Mouse (Mus musculus): ENCODE data around the gene Arhgap15. TPM values are rescaled to one million over a fixed set of nuclear protein-coding genes. Genes with fewer than 3 reads are reported as not detected.

Arhgap15 gene
- total and polyA plus RNA-seq, 2 experiments = 0.12 to 2.4 TPM

GRCm38 (mm10) chr2:43992510-43992909 lies 243.9 kb downstream of the Arhgap15 start:
- H3K4me3 ChIP-seq (ENCODE audit: insufficient read depth, low read depth, low read length) = no peak overlapping the region
- no peaks in the 10 kb centered on the region for H3K4me1 ChIP-seq (ENCODE audit: control insufficient read depth, insufficient read depth, low read length)
- TF ChIP-seq CTCF (IDR thresholded peaks at IDR 0.05; ENCODE audit: low read depth, low read length) = no peak
- H3K36me3 ChIP-seq (ENCODE audit: control insufficient read depth, insufficient read depth, low read length) = no peaks in the 10 kb centered on the region
- no peaks in the 10 kb centered on the region for H3K27me3 ChIP-seq (ENCODE audit: control insufficient read depth, insufficient read depth, low read length)
- no peak for DNase-seq (ENCODE audit: extremely low read depth, low read depth, low spot score)
- WGBS = 83% methylated on average over 7 of the region's 7 CpGs
- no peaks in the 10 kb centered on the region for H3K79me2 ChIP-seq (ENCODE audit: control insufficient read depth, insufficient read depth, low read length)
- no peak overlapping the region for H3K27ac ChIP-seq (replicated peaks; ENCODE audit: insufficient read depth, low read depth, low read length)
- no peak overlapping the region for H3K9ac ChIP-seq (ENCODE audit: low read depth, low read length)

- no peaks in the 10 kb centered on the region for H3K27me3 ChIP-seq (ENCODE audit: control insufficient read depth, insufficient read depth, low read length)
- 71% methylated on average over 1 of the region's 1 CpGs for WGBS
- no peak for TF ChIP-seq POLR2A (IDR thresholded peaks at IDR 0.05; ENCODE audit: extremely low read depth, insufficient read depth, low read length)
- no peak for TF ChIP-seq CTCF (IDR thresholded peaks at IDR 0.05; ENCODE audit: low read depth, low read length)
- no peak overlapping the region for H3K9ac ChIP-seq (ENCODE audit: low read depth, low read length)
- H3K27ac ChIP-seq (replicated peaks; ENCODE audit: insufficient read depth, low read depth, low read length) = no peak overlapping the region
- no peak for DNase-seq (ENCODE audit: extremely low read depth, low read depth, low spot score)
- H3K79me2 ChIP-seq (ENCODE audit: control insufficient read depth, insufficient read depth, low read length) = no peaks in the 10 kb centered on the region
- H3K4me1 ChIP-seq (ENCODE audit: control insufficient read depth, insufficient read depth, low read length) = no peaks in the 10 kb centered on the region
- H3K4me3 ChIP-seq (ENCODE audit: insufficient read depth, low read depth, low read length) = no peak overlapping the region
- no peaks in the 10 kb centered on the region for H3K36me3 ChIP-seq (ENCODE audit: control insufficient read depth, insufficient read depth, low read length)
These were observed 253.8 kb downstream of the Arhgap15 start for GRCm38 (mm10) chr2:44002454-44002853.

- H3K79me2 ChIP-seq (ENCODE audit: control insufficient read depth, insufficient read depth, low read length) = no peaks in the 10 kb centered on the region
- 74% methylated on average over 1 of the region's 1 CpGs for WGBS
- H3K4me3 ChIP-seq (ENCODE audit: insufficient read depth, low read depth, low read length) = no peak overlapping the region
- no peaks in the 10 kb centered on the region for H3K4me1 ChIP-seq (ENCODE audit: control insufficient read depth, insufficient read depth, low read length)
- no peaks in the 10 kb centered on the region for H3K36me3 ChIP-seq (ENCODE audit: control insufficient read depth, insufficient read depth, low read length)
- H3K27me3 ChIP-seq (ENCODE audit: control insufficient read depth, insufficient read depth, low read length) = no peaks in the 10 kb centered on the region
- TF ChIP-seq POLR2A (IDR thresholded peaks at IDR 0.05; ENCODE audit: extremely low read depth, insufficient read depth, low read length) (no peak), CTCF (IDR thresholded peaks at IDR 0.05; ENCODE audit: low read depth, low read length) (no peak)
- DNase-seq (ENCODE audit: extremely low read depth, low read depth, low spot score) = no peak
- H3K9ac ChIP-seq (ENCODE audit: low read depth, low read length) = no peak overlapping the region
- no peak overlapping the region for H3K27ac ChIP-seq (replicated peaks; ENCODE audit: insufficient read depth, low read depth, low read length)
These were observed 261.6 kb downstream of the Arhgap15 start for GRCm38 (mm10) chr2:44010249-44010648.

GRCm38 (mm10) chr2:44013388-44013787 lies 264.8 kb downstream of the Arhgap15 start:
- H3K79me2 ChIP-seq (ENCODE audit: control insufficient read depth, insufficient read depth, low read length) = no peaks in the 10 kb centered on the region
- WGBS = 91% methylated on average over 5 of the region's 5 CpGs

GRCm38 (mm10) chr2:44016720-44017119 lies 268.1 kb downstream of the Arhgap15 start:
- no peaks in the 10 kb centered on the region for H3K79me2 ChIP-seq (ENCODE audit: control insufficient read depth, insufficient read depth, low read length)
- no peak overlapping the region for H3K27ac ChIP-seq (replicated peaks; ENCODE audit: insufficient read depth, low read depth, low read length)
- TF ChIP-seq POLR2A (IDR thresholded peaks at IDR 0.05; ENCODE audit: extremely low read depth, insufficient read depth, low read length) (no peak), CTCF (IDR thresholded peaks at IDR 0.05; ENCODE audit: low read depth, low read length) (no peak)
- WGBS = 76% methylated on average over 3 of the region's 3 CpGs
- H3K36me3 ChIP-seq (ENCODE audit: control insufficient read depth, insufficient read depth, low read length) = no peaks in the 10 kb centered on the region
- H3K9ac ChIP-seq (ENCODE audit: low read depth, low read length) = no peak overlapping the region
- H3K4me3 ChIP-seq (ENCODE audit: insufficient read depth, low read depth, low read length) = no peak overlapping the region
- no peaks in the 10 kb centered on the region for H3K4me1 ChIP-seq (ENCODE audit: control insufficient read depth, insufficient read depth, low read length)
- no peaks in the 10 kb centered on the region for H3K27me3 ChIP-seq (ENCODE audit: control insufficient read depth, insufficient read depth, low read length)
- no peak for DNase-seq (ENCODE audit: extremely low read depth, low read depth, low spot score)

More at GRCm38 (mm10) chr2:44013388-44013787, 264.8 kb downstream of the Arhgap15 start:
- H3K36me3 ChIP-seq (ENCODE audit: control insufficient read depth, insufficient read depth, low read length) = no peaks in the 10 kb centered on the region
- DNase-seq (ENCODE audit: extremely low read depth, low read depth, low spot score) = no peak
- no peak overlapping the region for H3K9ac ChIP-seq (ENCODE audit: low read depth, low read length)
- H3K4me3 ChIP-seq (ENCODE audit: insufficient read depth, low read depth, low read length) = no peak overlapping the region
- H3K27ac ChIP-seq (replicated peaks; ENCODE audit: insufficient read depth, low read depth, low read length) = no peak overlapping the region
- TF ChIP-seq POLR2A (IDR thresholded peaks at IDR 0.05; ENCODE audit: extremely low read depth, insufficient read depth, low read length) (no peak), CTCF (IDR thresholded peaks at IDR 0.05; ENCODE audit: low read depth, low read length) (no peak)
- no peaks in the 10 kb centered on the region for H3K4me1 ChIP-seq (ENCODE audit: control insufficient read depth, insufficient read depth, low read length)
- no peaks in the 10 kb centered on the region for H3K27me3 ChIP-seq (ENCODE audit: control insufficient read depth, insufficient read depth, low read length)

- Histone ChIP-seq H3K4me1 (ENCODE audit: control insufficient read depth, insufficient read depth, low read length) (no peaks in the 10 kb centered on the region), H3K9ac (ENCODE audit: low read depth, low read length) (no peak overlapping the region), H3K79me2 (ENCODE audit: control insufficient read depth, insufficient read depth, low read length) (no peaks in the 10 kb centered on the region), H3K27me3 (ENCODE audit: control insufficient read depth, insufficient read depth, low read length) (no peaks in the 10 kb centered on the region), H3K36me3 (ENCODE audit: control insufficient read depth, insufficient read depth, low read length) (no peaks in the 10 kb centered on the region), H3K4me3 (ENCODE audit: insufficient read depth, low read depth, low read length) (no peak overlapping the region), H3K27ac (replicated peaks; ENCODE audit: insufficient read depth, low read depth, low read length) (no peak overlapping the region)
- DNase-seq (ENCODE audit: extremely low read depth, low read depth, low spot score) = no peak
- no peak for TF ChIP-seq POLR2A (IDR thresholded peaks at IDR 0.05; ENCODE audit: extremely low read depth, insufficient read depth, low read length)
- no peak for TF ChIP-seq CTCF (IDR thresholded peaks at IDR 0.05; ENCODE audit: low read depth, low read length)
- WGBS = 89% methylated on average over 14 of the region's 14 CpGs
These were observed 268.9 kb downstream of the Arhgap15 start for GRCm38 (mm10) chr2:44017405-44018026.
